Mouse (Mus musculus): ENCODE measurements around the gene Nos2.

Nos2 gene

DNA sequence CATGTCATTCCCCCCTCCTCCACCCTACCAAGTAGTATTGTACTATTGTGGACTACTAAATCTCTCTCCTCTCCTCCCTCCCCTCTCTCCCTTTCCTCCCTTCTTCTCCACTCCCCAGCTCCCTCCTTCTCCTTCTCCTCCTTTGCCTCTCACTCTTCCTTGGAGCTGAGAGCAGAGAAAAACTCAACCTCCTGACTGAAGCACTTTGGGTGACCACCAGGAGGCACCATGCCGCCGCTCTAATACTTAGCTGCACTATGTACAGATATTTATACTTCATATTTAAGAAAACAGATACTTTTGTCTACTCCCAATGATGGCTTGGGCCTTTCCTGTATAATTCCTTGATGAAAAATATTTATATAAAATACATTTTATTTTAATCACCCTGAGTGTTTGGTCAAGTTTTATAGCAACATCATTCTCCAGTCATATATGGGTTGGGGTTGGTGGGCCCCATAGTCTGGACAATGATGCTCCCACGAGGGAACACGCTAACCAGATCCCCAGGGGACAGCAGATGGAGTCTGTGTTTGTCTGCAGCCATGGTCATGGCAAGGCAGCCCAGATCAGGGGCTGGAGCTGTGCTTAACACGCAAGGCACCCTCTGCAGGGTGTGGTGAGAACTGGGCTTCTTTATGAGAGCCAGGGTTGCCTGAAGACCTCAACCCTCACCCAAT, 39.4 kb downstream of the Nos2 start:
- DNase-seq: peak; percentile 82

DNA sequence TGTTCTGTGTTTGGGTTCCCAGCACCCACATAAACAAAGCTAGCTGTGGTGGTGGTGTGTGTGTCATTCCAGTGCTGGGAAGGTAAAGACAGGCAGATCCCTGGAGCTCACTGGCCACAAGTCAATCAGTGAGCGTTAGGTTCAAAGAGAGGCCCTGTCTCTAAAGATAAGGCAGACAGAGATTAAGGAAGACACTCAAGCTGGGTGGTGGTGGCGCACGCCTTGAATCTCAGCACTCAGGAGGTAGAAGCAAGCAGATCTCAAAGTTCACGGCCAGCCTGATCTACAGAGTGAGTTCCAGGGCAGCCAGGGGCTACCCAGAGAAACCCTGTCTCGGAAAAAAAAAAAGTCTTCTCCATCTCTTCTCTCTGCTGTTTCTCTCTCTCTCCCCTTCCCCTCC, 40.6 kb downstream of the Nos2 start:
- DNase-seq: no peak

DNA sequence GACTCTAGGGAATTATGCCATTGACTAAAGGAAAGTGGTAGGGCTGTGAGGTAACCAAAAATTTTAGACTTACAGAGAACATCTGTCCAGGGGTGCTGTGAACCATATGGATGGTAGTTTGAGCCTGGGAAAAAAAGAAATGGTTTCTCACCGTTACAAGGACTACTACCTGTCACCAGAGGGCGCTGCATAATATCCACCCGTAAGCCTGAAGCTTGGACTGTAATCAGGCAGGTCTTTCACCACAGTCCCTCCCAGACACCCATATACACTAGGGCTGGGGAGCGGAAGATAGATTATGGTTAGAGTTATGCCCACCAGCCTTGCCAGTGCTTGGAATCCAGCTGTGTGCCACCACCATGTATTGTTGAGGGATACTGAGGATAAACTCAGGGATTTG, 46.8 kb downstream of the Nos2 start:
- peak; percentile 84 for DNase-seq

DNA sequence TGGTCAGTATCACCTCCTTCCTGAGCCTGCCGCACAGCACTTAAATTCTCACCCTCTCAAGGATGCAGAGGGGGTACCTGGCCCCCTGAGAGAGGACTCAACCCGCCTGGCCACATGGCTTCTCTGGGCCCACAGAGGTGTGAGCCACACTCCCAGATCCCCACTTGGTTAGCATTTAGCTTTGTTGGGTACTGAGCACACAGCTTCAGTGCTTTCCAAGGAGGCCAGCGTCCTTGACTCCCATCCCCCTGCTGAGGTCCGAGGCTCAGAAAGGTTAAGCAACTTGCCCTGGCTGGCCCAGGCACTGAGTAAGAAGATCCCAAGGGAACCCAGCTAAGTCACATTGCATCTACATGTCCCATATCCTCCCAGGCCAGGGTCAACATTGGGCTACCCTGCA, 47.5 kb downstream of the Nos2 start:
- no peak for DNase-seq

DNA sequence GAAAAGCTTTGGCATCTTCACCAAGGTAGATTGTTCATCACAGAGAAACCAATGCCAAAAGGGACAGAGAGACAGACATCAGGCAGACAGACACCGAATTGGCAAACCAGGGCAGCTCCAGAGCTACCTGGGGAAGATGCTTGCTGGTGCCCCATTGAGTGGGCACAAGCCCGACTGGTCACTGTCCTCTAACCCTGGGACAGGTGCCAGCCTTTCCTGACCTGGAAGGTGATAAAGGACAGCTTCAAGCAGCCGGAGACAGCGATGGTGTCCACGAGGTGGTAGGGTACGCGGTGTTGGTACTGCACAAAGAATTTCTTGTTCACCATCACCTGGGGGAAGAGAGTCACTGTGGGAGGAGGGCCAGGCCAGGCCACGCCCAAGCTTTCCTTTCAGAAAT, 50.5 kb downstream of the Nos2 start:
- no peak for DNase-seq

DNA sequence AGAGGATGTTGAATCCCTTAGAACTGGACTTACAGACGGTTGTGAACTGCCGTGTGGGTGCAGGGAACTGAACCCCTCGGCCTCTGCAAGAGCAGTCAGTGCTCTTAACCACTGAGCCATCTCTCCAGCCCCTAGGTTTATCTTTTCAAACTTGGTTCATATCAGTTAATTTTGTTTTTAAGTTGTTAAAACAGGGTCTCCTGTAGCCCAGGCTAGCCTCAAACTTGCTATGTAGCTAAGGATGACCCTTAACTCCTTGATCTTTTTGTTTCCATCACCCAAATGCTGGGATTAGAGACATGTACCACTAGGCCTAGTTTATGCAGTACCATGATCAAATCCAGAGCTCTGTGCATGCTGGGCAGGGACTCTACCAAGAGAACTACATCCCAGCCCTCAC, 51.2 kb downstream of the Nos2 start:
- DNase-seq: no peak

DNA sequence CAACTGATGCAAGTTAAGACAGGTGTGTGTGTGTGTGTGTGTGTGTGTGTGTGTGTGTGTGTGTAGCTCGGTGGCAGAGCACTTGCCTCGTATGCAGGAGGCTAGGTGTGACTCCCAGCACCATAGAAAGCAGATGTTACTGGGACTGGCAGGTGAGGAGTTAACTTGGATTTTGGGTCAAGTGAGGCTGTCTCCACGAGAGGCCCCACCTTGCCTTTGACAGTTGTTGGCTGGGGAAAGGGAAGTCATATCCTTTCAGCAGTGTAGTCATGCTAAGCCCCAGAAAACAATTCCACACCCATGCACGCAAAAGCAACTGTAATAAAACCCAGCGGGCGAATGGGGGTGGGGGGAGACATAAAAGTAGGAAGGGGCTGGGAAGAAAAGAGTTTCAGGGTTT, 51.7 kb downstream of the Nos2 start:
- DNase-seq: peak; percentile 47

DNA sequence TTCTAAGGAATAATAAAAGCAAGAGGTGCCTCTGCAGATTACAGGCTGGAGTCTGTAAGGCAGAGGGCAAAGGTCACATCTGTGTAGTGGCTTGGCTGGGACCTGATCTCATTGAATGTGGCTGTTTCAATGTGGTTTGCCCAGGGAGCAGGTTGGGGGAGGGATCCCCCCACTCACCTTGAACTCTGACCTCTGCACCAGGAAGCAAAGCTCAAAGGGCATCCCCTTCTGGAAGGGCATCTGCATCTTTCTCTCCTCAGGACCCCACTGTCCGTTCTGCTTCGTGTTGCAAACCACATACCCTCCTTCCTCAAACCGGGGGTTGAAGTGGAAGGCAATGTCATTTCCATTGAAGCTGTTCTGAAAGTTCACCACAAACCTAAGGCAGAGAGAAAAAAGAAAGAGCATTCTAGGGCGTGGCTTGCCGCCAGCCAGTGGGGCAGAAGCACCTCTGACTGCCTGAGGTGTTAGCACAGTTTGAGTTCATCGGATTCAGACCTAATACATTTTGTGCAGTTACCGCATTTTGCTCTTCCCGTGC, 52.3 kb downstream of the Nos2 start:
- DNase-seq: peak; percentile 70

DNA sequence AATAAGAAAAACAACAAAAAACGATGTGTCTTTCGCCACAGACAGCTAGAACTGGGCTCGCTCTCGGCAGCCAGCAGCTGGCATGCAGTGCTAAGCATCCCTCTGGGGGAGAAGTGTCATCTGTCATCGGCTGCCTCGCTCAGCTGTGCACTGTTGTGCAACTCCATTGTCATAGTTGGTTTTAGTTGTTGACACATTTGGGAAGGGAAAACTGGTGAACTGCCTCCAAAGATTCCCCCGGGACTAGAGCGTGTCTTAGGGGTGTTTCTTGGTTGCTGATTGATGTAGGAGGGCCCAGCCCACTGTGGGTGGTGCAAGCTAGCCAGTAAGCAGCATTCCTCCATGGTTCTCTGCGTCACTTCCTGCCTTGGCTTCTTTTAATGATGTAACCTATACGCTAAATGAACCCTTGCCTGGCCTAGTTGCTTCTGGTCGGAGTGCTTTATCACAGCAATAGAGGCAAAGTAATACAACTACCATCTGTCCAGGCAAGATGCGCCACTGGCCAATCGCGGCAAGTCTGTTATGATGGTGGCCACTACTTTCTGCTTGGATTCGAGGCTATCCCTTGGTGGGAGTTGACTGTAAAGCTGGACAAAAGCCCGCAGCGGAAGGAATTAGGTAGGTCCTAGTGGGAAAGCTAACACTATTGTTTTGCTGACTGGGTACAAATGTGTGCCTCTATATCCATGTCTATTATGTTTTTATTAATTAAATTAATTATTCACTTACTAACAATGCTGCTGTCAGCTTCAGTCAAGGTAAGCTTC, 53.0 kb downstream of the Nos2 start:
- DNase-seq: peak; percentile 61

DNA sequence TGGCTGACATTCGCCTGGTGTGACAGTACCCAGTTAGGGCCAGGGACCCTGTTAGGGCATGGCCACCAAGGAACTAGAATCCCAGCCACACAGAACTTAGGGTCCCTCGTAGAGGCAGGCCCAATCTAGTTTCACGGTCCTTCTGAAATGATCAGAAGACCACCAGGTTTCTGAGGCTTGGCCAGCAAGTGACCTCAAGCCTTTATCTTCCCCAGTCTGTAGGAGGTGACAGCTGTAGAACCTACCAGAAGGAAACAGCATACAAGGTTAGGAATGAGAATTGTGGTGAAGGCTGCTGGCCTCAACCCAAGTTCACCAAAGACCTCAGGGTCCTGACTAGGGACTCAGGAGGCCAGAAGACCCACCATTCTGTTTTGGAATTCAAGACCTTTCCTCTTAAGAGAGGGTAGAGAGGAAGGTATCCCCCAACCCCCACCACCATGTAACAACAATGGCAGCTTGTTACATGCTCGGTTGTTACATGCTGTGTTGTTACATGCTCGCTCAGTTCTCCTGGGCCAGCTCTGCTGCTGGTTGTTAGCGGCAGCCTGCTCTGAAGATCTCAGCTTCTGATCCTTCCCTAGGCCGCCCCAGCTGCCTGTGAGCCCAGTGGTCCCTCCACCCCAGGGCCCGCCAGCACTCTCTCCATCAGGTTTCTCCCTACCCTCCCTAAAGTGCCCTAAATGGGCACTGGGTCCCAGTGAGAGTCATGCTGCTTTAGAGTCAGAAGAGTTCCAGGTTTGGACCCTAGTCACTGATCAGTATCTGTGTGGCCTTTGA, 56.3 kb downstream of the Nos2 start:
- no peak for DNase-seq

DNA sequence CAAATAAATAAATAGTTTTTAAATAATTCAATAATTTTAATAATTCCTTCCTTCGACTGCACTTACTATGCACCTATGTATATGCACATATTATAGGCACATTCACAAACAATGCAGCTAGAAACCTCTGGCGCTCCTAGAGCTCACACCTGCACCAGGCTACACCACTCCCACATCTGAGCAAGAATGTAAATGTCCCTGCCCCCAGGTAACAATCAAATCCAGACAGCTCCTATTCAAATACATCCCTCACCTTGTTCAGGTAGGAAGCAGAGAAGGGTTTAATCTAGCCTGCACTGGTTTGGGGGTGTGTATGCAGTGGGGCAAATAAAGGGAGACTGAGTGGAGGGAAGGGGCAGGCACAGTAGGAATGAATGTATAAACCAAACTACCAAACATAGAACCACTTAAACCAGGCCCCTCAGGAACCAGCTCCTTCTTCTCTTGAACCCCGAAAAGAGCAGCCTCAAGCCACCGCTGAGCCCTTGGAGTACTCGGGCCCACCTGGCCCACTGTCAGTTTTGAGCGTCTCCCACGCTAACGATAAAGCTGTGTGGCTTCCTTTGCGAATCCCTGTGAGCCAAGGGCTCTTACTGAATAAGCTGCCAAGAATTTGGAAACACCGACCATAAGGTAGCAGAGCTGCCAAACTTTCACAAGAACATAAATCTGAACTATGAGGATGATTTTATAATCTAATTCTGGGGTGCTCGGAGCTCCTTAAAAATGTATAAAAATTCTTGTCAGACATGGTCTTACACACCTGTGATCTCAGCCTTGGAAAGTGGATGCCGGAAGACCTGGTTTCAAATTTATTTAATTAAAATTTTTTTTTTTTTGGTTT, 57.8 kb downstream of the Nos2 start:
- DNase-seq: peak; percentile 17

DNA sequence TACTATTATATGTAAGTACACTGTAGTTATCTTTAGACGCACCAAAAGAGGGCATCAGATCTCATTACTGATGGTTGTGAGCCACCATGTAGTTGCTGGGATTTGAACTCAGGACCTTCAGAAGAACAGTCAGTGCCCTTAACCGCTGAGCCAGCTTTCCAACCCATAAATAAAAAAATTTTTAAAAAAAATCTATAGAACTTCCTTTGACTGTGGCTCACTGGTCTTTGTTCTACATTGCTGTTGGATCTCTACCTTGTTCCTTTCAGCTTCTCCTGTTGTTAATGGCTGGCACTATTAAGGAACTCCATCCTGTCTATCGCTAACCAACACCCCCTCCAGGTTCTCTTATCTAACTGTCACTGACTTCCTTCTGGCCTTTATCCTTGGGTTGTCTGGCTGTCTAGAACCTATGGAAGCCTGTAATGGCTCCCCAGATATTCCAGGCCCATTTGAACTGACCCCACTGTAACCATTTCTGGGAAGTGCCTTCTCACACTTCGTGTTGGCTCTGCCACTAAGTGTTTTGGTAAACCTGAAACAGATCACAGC, 59.6 kb downstream of the Nos2 start:
- DNase-seq: peak; percentile 6

DNA sequence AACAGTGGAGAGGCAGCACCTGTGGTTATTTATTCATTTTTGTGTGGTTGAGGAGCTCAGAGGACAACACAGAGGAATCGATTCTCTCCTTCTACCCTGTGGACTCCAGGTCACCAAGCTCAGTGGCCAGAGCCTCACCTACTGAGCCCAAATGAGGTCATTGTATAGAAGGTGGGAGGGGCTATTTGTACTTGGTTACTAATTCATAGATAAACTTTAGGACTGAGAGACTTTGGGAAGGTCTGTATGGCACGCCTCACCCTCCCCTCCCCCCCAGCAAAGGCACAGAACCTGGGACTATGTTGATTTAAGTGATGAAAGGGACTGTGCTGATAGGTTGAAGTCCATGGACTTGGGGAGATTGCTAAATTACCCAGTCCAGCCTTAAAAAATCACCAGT, 61.5 kb downstream of the Nos2 start:
- DNase-seq: peak; percentile 10

DNA sequence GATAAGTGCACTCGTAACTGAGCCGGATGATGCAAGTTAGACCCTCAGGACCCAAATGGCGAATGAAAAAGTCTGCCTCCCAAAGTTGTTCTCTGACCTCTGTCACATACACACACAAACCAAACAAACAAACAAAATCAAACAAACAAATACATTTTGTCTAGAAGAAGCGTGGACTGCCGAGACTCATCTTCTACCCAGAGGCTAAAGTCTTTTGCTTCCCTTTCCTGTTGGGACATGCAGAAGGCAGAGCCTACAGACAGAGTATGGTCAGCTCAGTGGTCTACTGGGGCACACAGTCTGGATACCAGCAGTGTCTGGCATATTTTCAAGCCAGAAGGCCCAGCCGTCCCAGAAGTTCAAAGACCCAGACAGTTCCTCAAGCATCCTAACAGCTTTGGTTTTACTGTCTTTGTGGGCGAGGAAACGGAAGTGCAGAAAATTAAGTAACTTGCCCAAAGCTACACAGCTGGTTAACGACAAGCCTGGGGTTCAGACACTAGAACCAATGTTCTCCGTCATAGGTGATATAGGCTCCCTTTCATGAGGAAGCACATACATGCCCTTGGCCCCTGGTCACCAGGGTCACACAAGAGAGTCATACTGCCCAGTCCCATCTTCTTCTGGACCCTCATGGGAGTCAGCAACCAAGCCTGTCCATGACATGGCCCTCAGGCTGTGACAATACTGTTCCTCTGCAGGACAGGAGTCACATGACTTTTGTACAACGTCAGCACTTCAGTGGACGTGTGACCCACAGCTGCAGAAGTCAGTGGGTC, 62.1 kb downstream of the Nos2 start:
- DNase-seq: peak; percentile 47

DNA sequence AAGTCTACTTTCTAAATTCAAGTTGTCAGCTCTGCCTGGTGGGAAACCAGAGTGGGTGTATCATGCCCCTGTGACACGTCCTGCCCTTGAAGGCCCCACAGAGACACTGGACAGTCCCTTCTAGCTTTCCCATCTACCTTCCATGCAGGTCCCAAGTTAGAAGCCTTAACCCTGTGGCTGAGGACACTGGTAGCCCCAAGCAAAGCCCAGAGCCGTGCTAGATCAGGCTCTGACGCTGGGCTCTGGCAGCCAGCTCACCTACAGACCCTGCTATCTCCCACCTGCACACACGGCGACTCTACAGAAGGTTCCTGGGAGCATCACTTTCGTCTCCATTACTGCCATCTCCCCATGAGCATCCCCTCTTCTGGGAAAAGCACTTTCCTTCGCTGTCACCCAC, 63.0 kb downstream of the Nos2 start:
- DNase-seq: peak; percentile 48

DNA sequence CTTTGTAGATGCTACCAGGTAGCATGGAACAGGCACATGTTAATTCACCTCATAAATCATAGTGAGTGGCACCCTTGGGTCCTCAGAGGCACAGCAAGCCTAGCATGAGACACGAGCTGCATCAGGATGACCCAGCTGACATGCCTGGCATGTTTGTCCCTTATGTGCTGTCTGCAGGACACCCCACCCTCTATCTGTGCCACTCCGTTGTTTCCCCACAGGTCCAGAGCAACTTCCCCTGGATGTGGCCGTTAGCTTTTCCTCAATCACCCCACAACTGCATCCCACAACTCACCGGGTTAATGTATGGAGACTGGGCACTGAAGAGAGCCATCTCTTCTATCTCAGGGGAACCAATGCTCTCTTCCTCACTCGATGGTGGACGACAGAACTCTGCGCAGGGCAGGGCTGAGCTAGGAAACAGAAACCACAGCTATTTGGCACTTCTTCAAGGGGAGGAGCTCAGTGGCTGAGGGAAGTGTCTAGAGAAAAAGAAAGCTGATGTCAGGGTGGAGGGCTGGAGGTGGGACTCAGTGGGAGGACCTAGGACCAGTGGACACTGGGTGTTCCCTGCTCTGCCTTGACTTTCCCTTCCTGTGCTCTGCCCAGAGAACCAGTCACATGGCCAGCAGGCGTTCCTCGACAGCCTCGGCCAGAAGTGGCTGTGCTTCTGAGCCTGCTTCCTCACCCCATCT, 64.0 kb downstream of the Nos2 start, which contains the start of gene Lgals9:
Gene Lgals9 (minus strand): TSS at position 464 of the 695 bp plus-strand sequence.
- DNase-seq: peak; percentile 65

DNA sequence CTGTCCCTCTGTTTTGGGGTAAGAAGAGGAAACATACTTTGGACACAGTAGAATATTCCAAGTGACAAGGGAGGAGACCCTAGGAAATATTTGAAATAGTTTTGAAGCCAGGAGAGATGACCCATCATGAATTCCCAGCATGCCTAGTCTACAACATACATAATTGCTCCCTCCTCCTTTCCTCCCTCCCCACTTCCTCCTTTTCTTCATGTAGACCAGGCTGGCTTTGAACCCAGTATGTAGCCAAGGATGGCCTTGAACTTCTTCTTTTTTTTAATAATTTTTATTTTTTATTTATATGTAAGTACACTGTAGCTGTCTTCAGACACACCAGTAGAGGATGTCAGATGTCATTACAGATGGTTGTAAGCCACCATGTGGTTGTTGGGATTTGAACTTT, 64.9 kb downstream of the Nos2 start:
- DNase-seq: peak; percentile 3

DNA sequence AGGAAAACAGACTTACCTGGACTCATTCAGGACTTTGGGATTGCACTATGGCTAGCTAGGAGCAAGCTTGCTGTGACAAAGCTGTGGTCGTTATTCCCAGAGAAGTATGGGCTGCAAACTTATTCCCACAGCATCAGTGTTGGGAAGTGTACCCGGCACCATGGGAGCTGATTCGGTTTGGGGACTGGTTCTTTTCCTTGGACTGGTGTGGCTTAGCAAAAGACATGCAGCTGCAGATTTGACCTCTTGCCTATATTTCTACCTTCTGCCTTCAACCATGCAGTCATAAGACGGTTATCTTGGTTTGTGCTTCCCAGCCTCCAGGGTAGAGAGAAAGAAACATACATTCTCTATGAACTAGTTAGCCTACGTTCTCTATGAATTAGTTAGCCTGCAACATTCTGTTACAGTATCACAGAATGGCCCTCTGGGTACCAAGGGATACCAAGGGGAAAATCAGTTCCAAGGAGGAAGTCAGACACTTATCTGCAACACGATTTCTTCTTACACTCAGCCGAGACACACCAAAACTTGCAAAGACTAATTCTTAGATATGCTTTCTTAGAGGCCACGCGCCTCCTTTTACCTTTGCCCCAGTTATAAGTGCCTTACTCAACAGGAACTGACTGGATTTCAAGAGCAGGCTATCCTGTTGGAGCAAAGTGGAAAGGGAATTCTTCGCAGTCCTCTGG, 65.9 kb downstream of the Nos2 start:
- peak; percentile 5 for DNase-seq

DNA sequence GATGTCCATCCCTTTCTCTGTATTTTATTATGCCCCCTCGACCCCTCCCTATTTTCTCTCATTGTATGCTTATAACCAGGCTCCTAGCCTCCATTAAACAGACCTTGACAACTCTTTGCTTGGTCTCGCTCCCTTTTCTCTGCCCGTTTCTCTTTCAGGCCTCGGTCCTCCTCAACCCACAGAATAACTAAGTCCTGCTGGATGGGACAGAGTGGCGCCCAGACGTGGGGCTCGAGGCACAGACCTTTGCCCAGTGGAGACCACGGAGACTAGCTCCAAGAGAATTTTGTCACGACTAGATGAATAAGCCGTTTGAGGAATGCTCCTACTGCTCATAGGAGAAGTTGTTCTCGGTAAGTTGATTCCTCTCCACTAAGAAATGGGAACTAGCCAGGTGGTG, 68.6 kb downstream of the Nos2 start:
- peak; percentile 7 for DNase-seq

DNA sequence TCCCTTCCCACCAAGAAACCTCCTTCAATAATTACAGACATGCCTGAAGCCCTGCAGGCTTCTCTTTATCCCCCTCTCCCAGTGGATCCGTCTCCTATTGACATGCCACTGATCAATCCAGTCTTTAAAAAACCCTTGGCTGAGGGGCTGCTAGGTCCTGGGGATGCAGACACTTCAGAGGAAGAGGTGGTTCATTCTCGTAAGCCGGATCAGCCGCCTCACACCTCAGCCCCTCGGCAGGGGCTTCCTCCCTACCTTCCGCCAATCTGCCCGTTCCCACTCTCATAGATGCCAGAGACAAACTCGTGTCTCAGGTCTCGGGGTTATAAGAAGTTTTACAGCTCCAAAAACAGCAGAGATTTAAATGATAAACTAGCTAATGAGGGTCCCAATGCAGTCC, 69.5 kb downstream of the Nos2 start:
- peak; percentile 1 for DNase-seq
